Mouse (Mus musculus) large intestine, adult 2 months (tissue): ENCODE results near the gene Dnajb5. TPM values are rescaled to one million over a fixed set of nuclear protein-coding genes. Genes with fewer than 3 reads are reported as not detected.

Source experiments
- DNase-seq: peaks from one replicate; pipeline ENCODE4 v3.0.0-alpha.2; 2012; ENCODE audit warnings: low read depth, low spot score
- WGBS: fragments of 180-500 bp; shearing (Covaris S2); methylation state at CpG from one replicate; pipeline ENCODE4 v1.1.7; 2018; 5-methylcytosine and 5-hydroxymethylcytosine counted together
- polyA plus RNA-seq: library from polyadenylated mRNA; depleted of rRNA; stranded (reverse); fragments of >200 nt; gene quantifications from 2 replicates; pipeline ENCODE4 v1.2.3, GENCODE M21; 2012

The Dnajb5 gene
- polyA plus RNA-seq, 1 experiment = 11.1 TPM

DNA sequence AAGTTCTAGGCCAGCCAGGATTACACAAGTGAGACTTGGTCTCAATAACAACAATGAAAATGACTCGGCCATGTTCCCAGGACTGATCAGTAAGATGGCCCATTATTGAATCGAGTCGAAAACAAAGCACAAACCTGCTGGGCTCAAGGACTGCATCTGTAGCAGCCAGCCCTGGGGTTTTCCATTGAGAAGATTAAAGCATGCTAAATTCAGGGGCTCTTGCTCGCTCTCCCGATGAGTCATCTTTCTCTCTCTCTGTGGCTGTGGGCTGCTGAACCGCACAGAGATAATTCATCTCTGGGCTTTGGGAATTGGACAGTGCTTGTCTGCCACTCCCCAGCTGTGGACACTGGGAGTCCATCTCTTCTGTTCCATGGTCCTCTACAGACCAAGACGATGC, 8.2 kb upstream of the Dnajb5 start:
- WGBS = 79% methylated on average over 7 of the region's 7 CpGs
- DNase-seq = no peak

DNA sequence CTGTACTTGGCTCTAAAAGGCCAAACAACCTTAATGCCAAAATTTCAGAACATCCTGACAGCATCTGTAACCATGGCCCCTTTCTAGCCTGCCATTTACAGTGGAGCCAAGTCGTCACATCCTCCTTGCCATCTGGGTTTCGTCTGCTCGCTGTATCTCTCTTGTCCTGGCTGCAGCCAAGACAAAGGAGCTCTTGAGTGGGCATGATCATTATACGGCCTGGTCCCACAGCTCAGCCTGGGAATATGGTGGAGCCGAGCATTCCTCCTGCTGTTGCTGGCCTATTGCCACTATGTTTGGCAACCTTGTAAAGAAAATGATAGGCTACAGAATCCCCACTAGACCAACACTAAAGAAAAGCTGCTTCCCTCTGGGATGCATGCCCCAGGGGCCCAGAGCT, 6.3 kb upstream of the Dnajb5 start:
- WGBS = 71% methylated on average over 5 of the region's 5 CpGs
- no peak for DNase-seq

DNA sequence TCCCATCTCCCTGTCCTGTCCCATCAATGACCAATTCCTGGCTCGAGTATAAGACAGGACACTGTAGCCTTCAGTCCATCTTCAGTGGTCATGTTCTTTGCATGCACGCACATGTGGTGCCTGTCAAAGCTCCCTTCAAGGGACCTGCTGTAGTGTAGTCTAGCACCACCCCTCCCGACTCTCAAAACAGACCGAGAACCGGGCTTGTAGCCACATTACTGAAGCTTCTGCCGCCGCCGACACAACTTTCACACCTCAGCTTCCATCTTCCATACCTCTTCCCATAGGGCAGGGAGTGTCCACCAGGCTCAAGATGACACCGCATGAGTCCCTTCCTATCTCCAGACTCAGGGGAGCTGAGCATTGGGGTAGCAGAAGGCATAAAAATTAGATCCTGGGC, 5.4 kb upstream of the Dnajb5 start:
- WGBS = 80% methylated on average over 9 of the region's 9 CpGs
- DNase-seq = no peak

DNA sequence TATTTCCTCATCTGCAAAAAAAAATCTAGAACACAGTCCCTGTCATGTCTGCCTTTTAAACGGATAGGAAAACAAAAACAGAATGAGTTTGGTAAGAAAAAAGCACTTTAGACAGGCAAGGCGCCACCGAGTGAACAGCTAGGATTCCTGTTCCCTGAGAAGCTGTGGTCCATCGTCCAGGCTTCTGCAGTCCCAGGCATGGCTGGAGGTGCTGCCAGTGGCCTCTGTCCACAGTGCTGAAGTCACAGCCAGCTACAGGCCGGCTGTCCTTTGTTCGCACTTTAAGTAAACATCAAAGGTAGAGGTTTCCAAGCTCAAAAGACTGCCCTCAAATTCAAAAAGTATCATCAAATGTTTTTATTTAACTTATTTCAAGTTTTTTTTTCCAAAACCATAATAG, 4.6 kb upstream of the Dnajb5 start:
- no peak for DNase-seq

DNA sequence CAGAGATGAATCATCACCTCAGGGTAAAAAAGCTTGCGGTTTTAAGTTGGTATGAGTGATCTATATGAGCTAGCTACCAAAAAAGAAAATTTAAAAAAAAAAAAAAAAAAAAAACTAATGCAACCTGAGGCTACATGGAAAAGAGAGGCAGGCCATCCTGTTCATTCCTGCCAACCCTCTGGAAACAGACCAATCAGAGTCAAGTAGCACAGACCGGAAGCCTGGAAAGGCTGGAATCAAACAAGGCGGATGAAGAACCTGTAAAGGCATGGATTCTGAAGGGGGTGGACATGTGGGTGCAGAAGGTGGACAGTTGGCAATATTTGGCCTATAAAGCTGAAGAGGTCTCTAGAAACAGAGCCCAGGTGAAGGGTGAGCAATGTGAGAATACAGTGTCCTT, 4.2 kb upstream of the Dnajb5 start:
- no peak for DNase-seq
- WGBS = 89% methylated on average over 3 of the region's 3 CpGs

More for the DNA sequence above, 4.6 kb upstream of the Dnajb5 start:
- 5% methylated on average over 6 of the region's 6 CpGs for WGBS

DNA sequence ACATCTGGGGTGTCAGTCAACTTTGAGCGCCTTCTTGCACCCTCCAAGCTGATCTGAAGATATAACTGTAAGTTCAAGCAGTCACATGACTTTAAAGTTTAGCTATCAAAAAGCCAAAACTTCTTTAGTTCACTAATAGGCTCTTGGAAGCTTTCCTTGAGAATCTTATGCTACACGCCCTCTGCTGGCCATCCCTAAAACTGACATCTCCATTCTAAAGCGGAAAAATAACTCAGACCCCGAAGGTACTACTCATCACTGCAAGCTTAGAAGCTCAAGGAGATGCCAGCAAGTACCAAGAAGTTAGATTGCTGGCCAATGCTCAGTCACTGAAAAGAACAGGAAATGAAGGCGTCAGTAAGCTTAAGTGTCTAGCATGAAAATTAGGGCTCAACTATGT, 3.7 kb upstream of the Dnajb5 start:
- 7% methylated on average over 5 of the region's 5 CpGs for WGBS
- no peak for DNase-seq

DNA sequence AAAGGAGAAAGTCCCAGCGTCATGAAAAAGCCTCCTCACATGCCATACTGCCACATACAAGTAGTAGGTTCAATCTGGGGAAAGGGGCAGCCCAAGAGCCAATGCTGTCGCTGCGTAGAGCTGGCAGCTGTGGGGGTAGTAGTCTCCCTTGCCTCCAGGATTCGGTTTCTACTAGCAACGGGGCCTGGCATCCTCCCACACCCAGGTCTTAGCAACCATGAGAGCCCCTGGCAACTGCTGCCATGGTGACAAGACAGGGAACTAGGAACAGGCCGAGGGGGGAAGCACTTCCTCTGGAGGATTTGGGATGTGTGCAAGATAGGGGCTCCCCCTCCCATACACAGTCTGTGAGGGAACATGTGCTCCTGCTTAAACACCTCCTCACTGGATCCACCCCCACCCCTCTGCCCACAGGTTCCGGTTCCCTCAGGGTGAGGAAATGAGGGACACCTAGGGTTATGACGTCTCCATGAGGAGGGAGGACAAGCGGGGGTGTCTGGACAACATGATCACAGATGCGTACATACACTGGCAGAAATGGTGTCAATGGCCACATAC, 2.8 kb upstream of the Dnajb5 start:
- 60% methylated on average over 10 of the region's 10 CpGs for WGBS
- no peak for DNase-seq

DNA sequence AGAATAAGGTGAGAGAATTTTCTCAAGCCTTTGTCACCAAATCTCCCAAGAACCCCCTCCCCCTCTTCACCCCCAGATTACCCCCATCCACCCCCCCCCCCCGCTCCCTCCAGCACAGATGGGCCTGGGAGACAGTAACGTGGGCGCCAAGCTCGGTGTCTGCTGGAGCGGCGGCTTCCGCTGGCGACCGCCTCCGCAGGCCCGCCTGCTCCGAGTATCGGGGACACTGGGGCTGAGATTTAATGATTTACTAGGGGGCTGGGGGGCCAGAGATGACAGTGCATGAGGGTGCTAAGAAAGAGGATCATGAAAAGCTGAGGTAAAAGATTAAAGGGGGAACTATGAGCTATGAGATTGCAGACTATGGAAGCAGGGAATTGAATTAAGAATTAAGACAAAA, 1.1 kb upstream of the Dnajb5 start:
- 26% methylated on average over 13 of the region's 13 CpGs for WGBS

DNA sequence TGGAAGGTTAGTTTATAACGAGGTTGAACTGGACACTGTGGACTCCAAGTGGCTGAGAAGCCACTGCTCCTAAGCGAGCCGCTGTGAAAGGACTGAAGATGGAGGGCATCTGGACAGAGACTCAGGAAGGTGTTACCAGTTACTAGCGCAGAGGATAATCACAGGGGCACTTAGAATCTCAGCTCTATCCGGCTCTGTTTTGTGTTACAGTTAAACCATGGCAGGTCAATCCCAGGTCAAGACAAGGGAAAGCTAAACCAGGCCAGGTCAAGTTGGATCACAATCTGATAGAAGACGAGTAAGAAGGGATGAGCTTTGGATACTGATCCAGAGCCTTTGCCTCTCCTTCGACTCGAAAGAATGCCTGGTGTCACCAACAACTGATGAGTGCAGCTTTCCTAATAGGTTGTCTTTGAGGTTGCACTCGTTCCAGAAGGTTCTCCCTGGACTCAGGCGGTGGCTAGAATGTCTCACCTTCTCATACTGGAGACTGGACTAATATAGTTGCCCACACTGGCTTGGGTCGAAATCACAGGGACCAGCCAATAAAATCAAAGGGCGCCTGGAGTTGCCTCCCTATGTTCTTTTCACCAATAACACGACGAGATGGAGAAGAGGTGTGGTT, 451 bp upstream of the Dnajb5 start:
- 7% methylated on average over 14 of the region's 14 CpGs for WGBS

More for the DNA sequence above, 1.1 kb upstream of the Dnajb5 start:
- no peak for DNase-seq

DNA sequence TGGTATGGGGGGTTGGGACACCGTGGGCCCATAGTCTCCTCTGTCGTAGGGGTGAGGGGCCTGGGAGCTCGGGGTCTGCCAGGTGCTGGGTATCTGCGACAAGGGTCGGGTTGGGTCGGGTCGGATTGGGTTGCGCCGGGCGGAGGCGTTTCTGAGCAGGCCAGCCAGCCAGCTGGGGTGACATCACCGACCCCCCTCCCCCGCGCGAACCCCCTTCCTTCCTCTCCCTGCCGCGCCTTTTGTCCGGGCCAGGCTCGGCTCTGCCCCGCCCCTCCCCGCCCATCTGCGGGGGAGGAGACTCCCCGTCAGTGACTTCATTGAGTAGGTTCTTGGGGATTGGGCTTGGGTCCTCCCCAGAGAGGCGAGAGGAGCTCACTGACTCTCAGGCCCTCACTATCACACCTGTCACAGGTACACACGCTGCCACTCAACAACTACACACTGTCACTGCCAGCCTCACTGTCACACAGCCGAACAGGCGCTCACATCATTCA, 498 bp downstream of the Dnajb5 start:
- DNase-seq = no peak
- WGBS = 1% methylated on average over 23 of the region's 27 CpGs

More for the DNA sequence above, 451 bp upstream of the Dnajb5 start:
- DNase-seq = no peak

DNA sequence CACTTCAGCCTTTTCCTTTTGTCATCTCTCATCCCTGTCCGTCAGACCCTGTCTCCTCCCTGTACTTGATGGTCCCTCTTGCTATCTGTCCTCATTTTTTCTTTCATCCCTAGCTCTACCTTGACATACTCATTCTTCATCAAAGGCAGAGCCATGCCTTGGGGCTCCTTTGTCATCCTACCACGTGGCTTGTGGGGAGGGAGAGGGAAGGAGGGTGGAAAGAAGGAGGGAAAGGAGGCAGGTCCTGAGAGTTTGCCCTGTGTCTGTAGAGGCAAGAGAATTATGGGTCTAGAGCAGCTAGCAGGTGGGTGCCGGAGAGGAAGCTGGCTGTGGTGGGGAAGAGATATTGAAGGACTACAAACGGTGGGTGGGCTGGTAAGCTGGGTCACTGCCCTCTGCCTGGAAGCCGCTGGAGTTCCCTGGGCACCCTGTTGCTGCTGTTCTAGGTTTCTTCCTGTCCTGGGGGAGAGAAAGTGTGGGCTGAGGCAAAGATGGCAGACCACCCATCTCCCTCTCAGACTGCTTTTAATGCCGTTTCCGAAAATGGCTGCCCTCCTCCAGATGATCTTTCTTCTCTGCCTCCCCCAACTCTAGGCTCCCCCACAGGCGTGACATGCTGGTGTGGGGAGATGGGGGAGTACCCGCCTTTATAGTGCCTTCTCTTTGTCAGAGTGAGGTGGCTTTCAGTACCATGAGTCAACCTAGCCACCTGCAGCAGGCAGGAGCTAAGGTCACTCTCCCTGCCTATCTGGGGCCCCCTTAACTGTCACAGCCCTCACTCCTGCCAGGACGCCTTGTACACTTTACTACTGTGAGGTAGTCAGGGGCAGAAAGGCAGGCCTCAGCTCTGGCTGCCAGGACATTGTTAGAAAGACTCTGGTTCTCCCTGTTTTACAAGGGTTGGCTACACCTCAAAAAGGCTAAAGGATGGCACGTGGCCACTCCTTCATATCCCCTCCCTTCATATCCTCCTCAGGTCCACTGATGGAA, 1.9 kb downstream of the Dnajb5 start:
- no peak for DNase-seq
- 52% methylated on average over 11 of the region's 11 CpGs for WGBS

DNA sequence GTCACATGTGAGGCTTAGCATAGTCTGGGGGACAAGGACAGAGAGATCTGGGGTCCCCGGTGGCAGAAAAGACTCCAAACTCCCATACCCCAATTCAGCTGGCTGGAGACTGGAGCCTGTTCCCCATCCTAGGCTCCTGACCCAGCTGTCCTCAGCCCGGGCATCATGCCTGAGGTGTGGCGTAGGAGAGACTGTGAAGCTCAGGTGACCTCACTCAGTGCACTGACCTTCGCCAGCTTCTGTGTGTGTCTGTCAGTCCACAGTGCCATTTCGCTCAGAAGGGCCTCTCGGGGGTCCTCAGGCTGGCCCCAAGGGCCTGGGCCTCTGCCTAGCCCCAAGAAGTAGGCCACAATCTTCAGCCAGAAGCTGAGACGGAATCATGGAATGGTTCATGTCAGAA, 2.9 kb downstream of the Dnajb5 start:
- DNase-seq = no peak
- WGBS = 83% methylated on average over 7 of the region's 7 CpGs

DNA sequence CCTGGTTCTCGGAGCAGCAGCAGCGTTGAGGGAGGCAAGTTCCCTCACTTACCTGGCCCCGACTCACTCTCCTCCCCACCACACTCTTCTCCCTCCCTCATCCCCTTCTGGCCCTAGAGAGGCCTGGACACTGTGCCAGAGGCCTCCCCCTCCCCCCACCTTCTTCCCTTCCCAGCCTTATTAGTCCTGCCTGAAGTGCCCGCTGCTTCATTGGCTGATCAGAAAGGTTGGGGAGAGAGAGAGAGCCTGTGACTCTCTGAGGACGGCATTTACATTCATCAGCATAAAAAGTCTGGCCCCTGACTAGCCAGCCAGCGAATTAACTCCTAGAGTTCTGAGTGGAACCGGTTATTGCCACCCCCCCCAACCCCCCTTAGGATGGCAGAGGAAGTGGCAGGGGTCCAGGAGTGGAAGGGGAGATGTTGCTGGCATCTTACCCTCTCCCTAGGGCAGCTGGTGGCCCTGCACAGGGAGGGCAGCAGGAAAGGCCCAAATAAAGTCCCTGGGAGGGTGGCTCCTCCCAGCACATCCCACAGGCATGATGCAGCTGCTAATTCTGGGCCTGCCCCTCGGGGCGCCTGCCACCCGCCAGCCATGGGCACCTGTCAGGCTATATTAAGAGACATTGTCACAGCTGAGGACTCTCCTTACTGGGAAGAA, 4.0 kb downstream of the Dnajb5 start:
- no peak for DNase-seq
- 62% methylated on average over 10 of the region's 10 CpGs for WGBS

DNA sequence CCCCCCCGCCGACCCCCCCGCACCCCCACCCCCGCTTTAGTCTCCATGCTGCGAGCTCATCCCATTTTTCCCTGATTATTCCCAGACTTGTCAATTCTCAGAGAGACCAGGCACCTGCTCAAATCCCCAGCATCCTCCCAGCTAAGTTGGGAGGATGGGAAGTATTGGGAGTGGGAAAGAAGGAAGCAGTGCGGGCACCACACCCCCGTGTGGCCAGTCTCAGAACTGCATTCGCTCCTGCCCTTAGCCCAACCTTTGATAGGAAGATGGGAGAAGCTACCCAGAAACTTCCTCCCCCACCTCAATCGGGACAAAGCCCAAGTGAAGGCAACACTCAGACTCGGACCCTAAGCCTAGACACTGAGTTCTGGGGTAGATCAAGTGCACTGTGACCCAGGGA, 4.7 kb downstream of the Dnajb5 start:
- DNase-seq = no peak
- 12% methylated on average over 10 of the region's 10 CpGs for WGBS

DNA sequence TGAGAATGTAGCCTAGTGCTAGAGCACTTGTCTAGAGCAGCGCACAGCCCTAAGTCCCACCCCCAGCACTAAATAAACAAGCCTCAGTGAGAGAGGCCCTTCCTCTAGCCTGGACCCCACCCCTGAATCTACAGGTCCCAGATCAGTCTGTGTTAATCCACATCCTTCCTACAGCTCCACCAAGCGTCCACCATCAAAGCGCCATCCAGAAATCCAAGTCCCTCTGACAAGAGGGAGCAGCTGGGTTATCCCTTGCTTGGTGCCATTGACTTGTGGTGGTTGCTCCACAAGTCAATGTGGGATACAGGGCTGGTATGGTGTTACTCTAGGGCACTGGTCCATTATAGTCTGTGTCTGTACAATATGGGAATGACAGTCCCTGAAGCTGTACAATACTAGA, 5.6 kb downstream of the Dnajb5 start:
- no peak for DNase-seq
- WGBS = 92% methylated on average over 3 of the region's 3 CpGs

DNA sequence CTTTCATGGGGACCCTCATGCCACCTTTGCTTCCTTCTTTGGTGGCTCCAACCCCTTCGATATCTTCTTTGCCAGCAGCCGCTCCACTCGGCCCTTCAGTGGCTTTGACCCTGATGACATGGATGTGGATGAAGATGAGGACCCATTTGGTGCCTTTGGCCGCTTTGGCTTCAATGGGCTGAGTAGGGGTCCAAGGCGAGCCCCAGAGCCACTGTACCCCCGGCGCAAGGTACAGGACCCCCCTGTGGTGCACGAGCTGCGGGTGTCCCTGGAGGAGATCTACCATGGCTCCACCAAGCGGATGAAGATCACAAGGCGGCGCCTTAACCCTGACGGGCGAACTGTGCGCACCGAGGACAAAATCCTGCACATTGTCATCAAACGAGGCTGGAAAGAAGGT, 7.0 kb downstream of the Dnajb5 start:
- no peak for DNase-seq
- 95% methylated on average over 17 of the region's 17 CpGs for WGBS

DNA sequence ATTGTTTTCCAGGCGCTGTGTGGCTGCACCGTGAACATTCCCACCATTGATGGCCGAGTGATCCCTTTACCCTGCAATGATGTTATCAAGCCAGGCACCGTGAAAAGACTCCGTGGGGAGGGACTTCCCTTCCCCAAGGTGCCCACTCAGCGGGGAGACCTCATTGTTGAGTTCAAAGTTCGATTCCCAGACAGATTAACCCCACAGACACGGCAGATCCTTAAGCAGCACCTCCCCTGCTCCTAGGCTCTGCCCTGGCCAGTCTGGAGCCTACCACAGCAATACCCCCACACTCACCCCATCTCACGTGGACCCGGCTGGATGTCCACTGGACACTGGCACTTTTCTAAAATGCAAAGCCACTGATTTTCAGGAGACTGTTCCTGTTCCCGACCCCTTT, 7.7 kb downstream of the Dnajb5 start:
- 71% methylated on average over 11 of the region's 11 CpGs for WGBS

DNA sequence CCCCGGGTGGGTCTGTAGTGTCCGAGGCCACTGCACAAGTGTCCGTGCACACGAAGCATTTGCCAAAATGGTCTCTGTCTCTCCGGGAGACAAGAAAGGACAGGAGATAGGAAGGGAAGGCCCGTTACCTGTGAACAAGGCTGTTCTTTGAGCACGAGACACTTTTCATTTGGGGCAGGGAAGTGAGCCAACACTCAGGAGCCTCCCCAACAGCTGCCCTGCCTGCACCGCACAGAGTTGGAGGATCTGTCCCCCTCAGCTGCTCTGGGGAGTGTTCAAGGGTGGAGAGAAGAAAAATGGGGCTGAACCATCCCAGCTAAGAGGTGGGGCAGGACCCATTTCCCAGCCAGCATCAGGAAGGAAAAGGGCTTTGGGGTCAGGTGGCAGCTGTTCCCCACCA, 8.4 kb downstream of the Dnajb5 start:
- 77% methylated on average over 8 of the region's 8 CpGs for WGBS
- no peak for DNase-seq

More for the DNA sequence above, 7.7 kb downstream of the Dnajb5 start:
- no peak for DNase-seq

DNA sequence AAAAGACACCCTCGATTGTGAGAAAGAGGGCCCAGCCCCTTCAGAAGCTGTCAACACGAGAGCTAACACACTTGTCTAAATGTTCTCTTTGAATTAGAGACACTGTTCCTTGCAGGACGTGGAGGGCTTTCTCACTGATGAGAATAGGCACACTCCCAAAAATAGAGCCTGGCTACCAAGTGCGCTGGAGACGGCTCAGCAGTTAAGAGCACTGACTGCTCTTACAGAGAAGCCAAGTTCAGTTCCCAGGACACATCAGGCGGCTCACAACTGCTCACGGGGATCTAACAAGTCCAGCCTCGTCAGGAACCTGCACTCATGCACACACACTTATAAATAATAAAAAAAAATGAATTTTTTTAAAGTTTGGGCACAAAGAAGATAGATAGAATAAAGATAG, 9.3 kb downstream of the Dnajb5 start:
- no peak for DNase-seq
- 60% methylated on average over 8 of the region's 8 CpGs for WGBS

DNA sequence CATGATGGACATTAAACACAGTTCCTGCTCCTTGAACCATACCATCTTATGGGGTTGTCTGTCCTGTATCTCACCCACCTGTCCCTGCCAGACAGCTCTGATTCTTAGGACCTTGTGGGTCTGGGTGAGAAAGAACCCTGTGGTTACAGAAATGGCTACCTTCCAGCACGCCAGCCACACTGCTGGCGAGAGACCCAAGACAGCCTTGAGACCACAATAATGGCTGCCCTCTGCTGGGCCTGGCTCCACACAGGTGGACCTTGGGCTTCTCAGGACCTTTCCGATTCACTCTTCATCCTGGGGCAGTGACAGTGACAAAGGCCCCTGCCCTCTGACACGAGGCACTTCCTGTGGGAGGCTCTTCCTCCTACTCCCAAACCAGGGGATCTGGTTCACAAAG, 9.8 kb downstream of the Dnajb5 start:
- DNase-seq = no peak
- WGBS = 68% methylated on average over 4 of the region's 4 CpGs
